Mouse (Mus musculus): ENCODE measurements at regions not wholly inside any gene's neighbourhood (a gene's known extent, or its start where the extent isn't known, plus 50 kb on each side); places are given as distances from the start of the nearest gene placed in this dataset.
A peak's percentile ranks its signal among the peaks of the same experiment; 100 is the strongest.

- Histone ChIP-seq H3K4me1 (replicated peaks) (no peaks in the 10 kb centered on the region), H3K9me3 (no peaks in the 10 kb centered on the region), H3K9ac (replicated peaks) (no peak overlapping the region), H3K36me3 (no peaks in the 10 kb centered on the region), H3K27ac (no peak overlapping the region), H3K4me3 (replicated peaks) (no peak overlapping the region), H3K27me3 (no peaks in the 10 kb centered on the region), H3K4me2 (replicated peaks) (no peak overlapping the region)
- 83% methylated on average over 2 of the region's 2 CpGs for WGBS
- no peak for ATAC-seq
These were observed 209.5 kb downstream of the Cst10 start for GRCm38 (mm10) chr2:149614078-149614939.

DNA sequence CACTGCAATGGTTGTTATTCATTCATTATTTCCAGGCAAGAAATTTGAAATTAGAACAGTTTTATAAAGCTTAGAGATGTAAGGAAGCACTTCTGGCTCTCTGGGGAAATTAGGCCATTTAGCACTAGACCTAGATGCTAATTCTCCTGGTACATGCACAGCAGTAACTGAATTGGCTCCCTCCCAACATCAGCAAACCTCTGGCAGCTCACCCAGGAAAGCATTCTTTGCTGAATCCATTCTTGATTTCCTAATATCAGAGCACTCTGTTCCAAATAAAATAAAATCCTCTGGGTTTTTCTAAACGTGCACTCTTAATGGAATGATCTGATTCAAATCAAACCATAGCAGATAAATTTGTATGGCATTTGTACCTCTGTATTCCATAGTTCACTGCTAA lies 203.4 kb upstream of the Syndig1 start:
- Histone ChIP-seq H3K36me3 (no peaks in the 10 kb centered on the region), H3K9me3 (no peaks in the 10 kb centered on the region), H3K27ac (no peak overlapping the region), H3K27me3 (no peaks in the 10 kb centered on the region), H3K4me1 (replicated peaks) (no peaks in the 10 kb centered on the region), H3K4me3 (replicated peaks) (no peak overlapping the region), H3K4me2 (replicated peaks) (no peak overlapping the region), H3K9ac (replicated peaks) (no peak overlapping the region)
- 70% methylated on average over 1 of the region's 1 CpGs for WGBS
- no peak for ATAC-seq

DNA sequence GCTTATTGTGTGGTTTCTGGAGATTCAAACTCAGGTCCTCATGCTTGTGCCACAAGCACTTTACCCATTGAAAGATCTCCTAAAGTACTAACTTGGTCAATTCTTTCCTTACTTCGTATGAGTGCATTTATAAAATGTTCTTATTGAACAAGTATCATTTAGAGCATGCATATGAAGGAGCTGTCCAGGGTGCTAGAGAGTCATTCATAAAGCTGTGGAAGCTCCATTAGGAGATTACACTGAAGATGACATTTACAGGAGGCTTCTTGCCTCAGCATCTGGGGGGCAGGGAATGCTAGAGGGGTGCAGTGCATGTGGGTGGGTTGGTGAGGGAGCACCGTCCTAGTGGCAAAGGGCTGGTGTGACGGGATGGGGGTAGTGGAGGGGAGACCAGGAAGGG lies 187.8 kb upstream of the Syndig1 start:
- Histone ChIP-seq H3K27me3 (no peaks in the 10 kb centered on the region), H3K9me3 (no peaks in the 10 kb centered on the region), H3K4me1 (replicated peaks) (no peaks in the 10 kb centered on the region), H3K27ac (no peak overlapping the region), H3K4me2 (replicated peaks) (no peak overlapping the region), H3K9ac (replicated peaks) (no peak overlapping the region), H3K36me3 (no peaks in the 10 kb centered on the region), H3K4me3 (replicated peaks) (no peak overlapping the region)
- WGBS = 90% methylated on average over 3 of the region's 3 CpGs
- ATAC-seq = no peak

DNA sequence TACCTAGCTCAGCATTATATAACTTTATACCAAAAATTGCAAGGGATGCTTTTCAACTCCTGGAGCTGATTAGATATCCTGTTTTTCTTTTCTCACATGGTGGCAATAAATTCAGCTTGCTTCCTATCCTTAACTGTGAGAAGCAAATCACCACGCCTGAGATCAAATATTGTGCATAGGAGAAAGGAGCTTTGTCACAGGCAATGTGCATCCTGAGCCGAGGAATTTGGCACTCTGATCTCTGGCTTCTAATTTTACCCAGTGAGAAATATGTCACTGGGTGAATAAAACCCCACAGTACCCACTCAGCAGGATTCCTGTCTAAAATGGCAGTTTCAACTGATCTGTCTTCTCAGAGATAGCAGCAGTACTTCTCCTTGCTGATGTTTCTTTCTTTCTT lies 177.2 kb upstream of the Syndig1 start:
- ATAC-seq = no peak
- WGBS = 60% methylated on average over 2 of the region's 2 CpGs

GRCm38 (mm10) chr2:149661086-149661485 lies 167.9 kb upstream of the Syndig1 start:
- Histone ChIP-seq H3K36me3 (no peaks in the 10 kb centered on the region), H3K4me3 (replicated peaks) (no peak overlapping the region), H3K4me1 (replicated peaks) (no peaks in the 10 kb centered on the region), H3K27me3 (no peaks in the 10 kb centered on the region), H3K9ac (replicated peaks) (no peak overlapping the region), H3K9me3 (no peaks in the 10 kb centered on the region), H3K27ac (no peak overlapping the region), H3K4me2 (replicated peaks) (no peak overlapping the region)
- ATAC-seq = peak; percentile 58; the same call in 1 of the 2 replicates
- WGBS = 34% methylated on average over 5 of the region's 5 CpGs

More for the DNA sequence above, 177.2 kb upstream of the Syndig1 start:
- H3K4me3 ChIP-seq (replicated peaks) = no peak overlapping the region
- H3K4me1 ChIP-seq (replicated peaks) = no peaks in the 10 kb centered on the region
- no peak overlapping the region for H3K27ac ChIP-seq
- no peak overlapping the region for H3K4me2 ChIP-seq (replicated peaks)
- H3K9me3 ChIP-seq = no peaks in the 10 kb centered on the region
- H3K27me3 ChIP-seq = no peaks in the 10 kb centered on the region
- H3K9ac ChIP-seq (replicated peaks) = no peak overlapping the region
- no peaks in the 10 kb centered on the region for H3K36me3 ChIP-seq

DNA sequence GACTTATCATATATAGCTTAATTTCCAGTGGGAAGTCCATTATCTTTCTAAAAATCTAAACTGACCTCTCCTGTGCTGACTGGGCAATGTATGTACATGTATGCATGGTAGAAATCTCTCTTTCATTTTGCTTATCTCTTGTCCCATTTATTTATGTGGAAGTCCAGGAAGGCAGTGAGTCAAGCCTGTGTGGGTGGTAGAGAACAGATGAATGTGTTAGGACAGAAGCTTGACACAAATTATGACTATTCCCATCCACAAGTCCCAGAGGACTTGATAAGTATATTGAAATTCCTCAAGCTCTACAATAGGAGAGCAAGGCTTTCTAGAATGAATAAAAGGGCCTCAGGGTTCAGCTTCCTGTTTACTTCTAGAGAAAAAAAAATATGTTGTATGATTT lies 164.6 kb upstream of the Syndig1 start:
- Histone ChIP-seq H3K9me3 (no peaks in the 10 kb centered on the region), H3K9ac (replicated peaks) (no peak overlapping the region), H3K27ac (no peak overlapping the region), H3K36me3 (no peaks in the 10 kb centered on the region), H3K4me3 (replicated peaks) (no peak overlapping the region), H3K4me1 (replicated peaks) (no peaks in the 10 kb centered on the region), H3K27me3 (no peaks in the 10 kb centered on the region), H3K4me2 (replicated peaks) (no peak overlapping the region)
- ATAC-seq = no peak

GRCm38 (mm10) chr2:149666412-149666811 lies 162.6 kb upstream of the Syndig1 start:
- H3K4me1 ChIP-seq (replicated peaks) = no peaks in the 10 kb centered on the region
- no peaks in the 10 kb centered on the region for H3K27me3 ChIP-seq
- no peak overlapping the region for H3K27ac ChIP-seq
- 66% methylated on average over 3 of the region's 3 CpGs for WGBS
- no peak for ATAC-seq
- no peak overlapping the region for H3K4me3 ChIP-seq (replicated peaks)
- H3K4me2 ChIP-seq (replicated peaks) = no peak overlapping the region
- no peaks in the 10 kb centered on the region for H3K9me3 ChIP-seq
- no peak overlapping the region for H3K9ac ChIP-seq (replicated peaks)
- H3K36me3 ChIP-seq = no peaks in the 10 kb centered on the region

GRCm38 (mm10) chr2:149671870-149672269 lies 157.1 kb upstream of the Syndig1 start:
- Histone ChIP-seq H3K36me3 (no peaks in the 10 kb centered on the region), H3K4me3 (replicated peaks) (no peak overlapping the region), H3K9ac (replicated peaks) (no peak overlapping the region), H3K4me1 (replicated peaks) (no peaks in the 10 kb centered on the region), H3K4me2 (replicated peaks) (no peak overlapping the region), H3K27ac (no peak overlapping the region), H3K9me3 (no peaks in the 10 kb centered on the region), H3K27me3 (no peaks in the 10 kb centered on the region)
- ATAC-seq = peak; percentile 77
- WGBS = 47% methylated on average over 1 of the region's 1 CpGs

DNA sequence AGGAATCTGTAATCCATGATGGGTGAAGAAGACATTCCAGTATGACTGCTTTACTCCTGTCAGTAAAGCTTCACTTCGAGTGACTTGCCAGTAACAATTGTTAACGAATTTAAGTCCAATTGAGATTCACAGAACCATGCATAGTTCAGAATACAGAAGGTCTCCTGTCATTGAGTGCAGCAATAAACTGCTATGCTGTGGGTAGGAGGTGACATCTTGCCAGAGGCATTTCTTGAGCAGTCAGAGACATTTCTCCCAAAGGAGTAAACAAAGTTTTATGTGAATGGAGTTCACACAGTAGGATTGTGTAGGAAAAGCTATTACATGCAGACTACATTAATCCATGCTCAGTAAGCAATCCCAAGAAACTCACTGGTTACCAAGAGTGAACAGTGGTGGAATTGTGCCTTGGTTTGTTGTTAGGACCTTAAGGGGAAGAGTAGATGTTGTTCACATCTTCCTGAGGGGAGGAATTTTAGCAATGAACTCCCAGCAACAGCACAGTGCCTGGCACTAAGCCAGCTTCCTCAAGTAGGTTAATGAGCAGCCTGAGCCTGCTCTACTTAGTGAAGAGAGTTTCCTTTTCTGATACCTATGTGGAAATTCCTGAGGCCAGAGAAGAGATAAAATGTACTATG lies 149.1 kb upstream of the Syndig1 start:
- Histone ChIP-seq H3K4me1 (replicated peaks) (no peaks in the 10 kb centered on the region), H3K4me2 (replicated peaks) (no peak overlapping the region), H3K36me3 (no peaks in the 10 kb centered on the region), H3K27ac (no peak overlapping the region), H3K4me3 (replicated peaks) (no peak overlapping the region), H3K9me3 (no peaks in the 10 kb centered on the region), H3K27me3 (no peaks in the 10 kb centered on the region), H3K9ac (replicated peaks) (no peak overlapping the region)
- WGBS = 71% methylated on average over 2 of the region's 2 CpGs
- ATAC-seq = no peak

DNA sequence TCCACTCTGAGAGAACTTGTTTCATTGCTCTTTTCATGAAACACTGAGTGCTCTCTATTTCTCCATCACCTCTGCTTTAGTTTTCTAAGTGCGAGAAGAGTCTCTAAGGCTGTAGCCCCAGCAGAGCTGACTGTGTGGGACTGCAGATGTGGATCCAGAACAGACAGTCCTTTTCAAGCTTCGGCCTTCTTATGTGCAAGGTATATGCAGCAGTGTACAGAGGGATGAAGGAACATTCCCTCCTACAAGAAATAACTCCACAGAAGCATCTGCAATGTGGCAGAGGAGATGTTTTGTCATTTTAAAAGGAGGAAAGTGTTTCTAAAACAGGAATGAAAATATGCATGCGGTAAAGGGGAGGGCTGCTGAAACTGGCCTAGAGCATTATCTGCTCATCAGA lies 106.7 kb upstream of the Syndig1 start:
- 88% methylated on average over 3 of the region's 3 CpGs for WGBS
- no peak overlapping the region for H3K4me2 ChIP-seq (replicated peaks)
- H3K27me3 ChIP-seq = no peaks in the 10 kb centered on the region
- no peak for ATAC-seq
- H3K4me1 ChIP-seq (replicated peaks) = no peaks in the 10 kb centered on the region
- H3K9ac ChIP-seq (replicated peaks) = no peak overlapping the region
- H3K36me3 ChIP-seq = no peaks in the 10 kb centered on the region
- no peak overlapping the region for H3K27ac ChIP-seq
- H3K9me3 ChIP-seq = no peaks in the 10 kb centered on the region
- H3K4me3 ChIP-seq (replicated peaks) = no peak overlapping the region

GRCm38 (mm10) chr2:149724279-149724678 lies 104.7 kb upstream of the Syndig1 start:
- no peak overlapping the region for H3K4me3 ChIP-seq (replicated peaks)
- ATAC-seq = peak; percentile 48; the same call in 1 of the 2 replicates
- H3K27ac ChIP-seq = no peak overlapping the region
- no peaks in the 10 kb centered on the region for H3K4me1 ChIP-seq (replicated peaks)
- no peak overlapping the region for H3K9ac ChIP-seq (replicated peaks)
- no peak overlapping the region for H3K4me2 ChIP-seq (replicated peaks)
- no peaks in the 10 kb centered on the region for H3K36me3 ChIP-seq
- no peaks in the 10 kb centered on the region for H3K9me3 ChIP-seq
- 21% methylated on average over 7 of the region's 7 CpGs for WGBS
- no peaks in the 10 kb centered on the region for H3K27me3 ChIP-seq

DNA sequence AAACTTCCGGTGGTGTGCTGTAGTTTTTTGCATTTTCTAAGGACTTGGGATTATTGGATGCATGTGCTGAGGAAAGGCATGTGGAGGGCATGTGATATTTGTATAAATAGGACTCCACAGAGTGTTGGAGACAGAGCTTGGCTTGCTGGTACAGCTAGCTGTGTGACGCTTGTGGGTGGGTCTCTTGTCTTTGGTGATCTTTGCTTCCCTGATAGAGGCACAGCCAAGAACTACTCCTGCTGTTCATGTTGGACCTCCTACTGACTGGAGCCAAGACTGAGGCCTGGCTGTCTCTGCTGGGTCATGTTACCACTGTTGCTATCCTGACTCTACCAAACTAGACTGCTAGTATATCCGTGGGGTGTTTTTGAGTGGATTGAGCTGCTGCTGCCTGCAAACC lies 103.1 kb upstream of the Syndig1 start:
- WGBS = 87% methylated on average over 3 of the region's 3 CpGs
- H3K4me2 ChIP-seq (replicated peaks) = no peak overlapping the region
- no peak for ATAC-seq
- H3K4me3 ChIP-seq (replicated peaks) = no peak overlapping the region
- H3K27me3 ChIP-seq = no peaks in the 10 kb centered on the region
- no peaks in the 10 kb centered on the region for H3K4me1 ChIP-seq (replicated peaks)
- no peaks in the 10 kb centered on the region for H3K9me3 ChIP-seq
- no peaks in the 10 kb centered on the region for H3K36me3 ChIP-seq
- no peak overlapping the region for H3K9ac ChIP-seq (replicated peaks)
- no peak overlapping the region for H3K27ac ChIP-seq

Measured in midbrain, embryonic 13.5 days (tissue).